Mouse (Mus musculus): ENCODE measurements at regions not wholly inside any gene's neighbourhood (a gene's known extent, or its start where the extent isn't known, plus 50 kb on each side); places are given as distances from the start of the nearest gene placed in this dataset.

GRCm38 (mm10) chr6:91583346-91583745 lies 67.6 kb downstream of the Lsm3 start:
- TF ChIP-seq CTCF (IDR thresholded peaks at IDR 0.05; ENCODE audit: low read depth), result no peak
- no peak for TF ChIP-seq EP300 (IDR thresholded peaks at IDR 0.05; ENCODE audit: low read depth)
